Mouse (Mus musculus) cerebellum, adult 2 months (tissue): ENCODE data around the gene Hcst. TPM values are rescaled to one million over a fixed set of nuclear protein-coding genes. Genes with fewer than 3 reads are reported as not detected.

ENCODE experiments used
- DNase-seq, 2 experiments: peaks; one replicate each; pipeline ENCODE4 v3.0.0; 2021
- H3K27ac ChIP-seq: fragments of 200-500 bp; 2 replicates; pipeline ENCODE4 v1.5.1; 2012; ENCODE audit warnings: low read length, control low read depth, inconsistent platforms; ENCODE audit not compliant: insufficient read depth
- H3K27me3 ChIP-seq: fragments of 200-500 bp; 2 replicates; pipeline ENCODE4 v1.6.1; 2012; ENCODE audit warnings: inconsistent platforms, mild to moderate bottlenecking, low read length, moderate library complexity; ENCODE audit not compliant: control insufficient read depth, insufficient read depth
- H3K4me1 ChIP-seq: fragments of 200-500 bp; 2 replicates; pipeline ENCODE4 v1.6.1; 2011; ENCODE audit warnings: low read length; ENCODE audit not compliant: control insufficient read depth, insufficient read depth
- H3K4me3 ChIP-seq: fragments of 200-500 bp; replicated peaks from 2 replicates; pipeline ENCODE3; 2011; ENCODE audit warnings: mild to moderate bottlenecking, low read depth, low read length, control low read depth; ENCODE audit not compliant: insufficient read depth
- CTCF ChIP-seq: fragments of 200-500 bp; IDR thresholded peaks from 2 replicates; pipeline ENCODE4 v1.5.1; 2011; ENCODE audit warnings: low read depth, mild to moderate bottlenecking, control low read depth, low read length, moderate library complexity, borderline replicate concordance; ENCODE audit not compliant: insufficient read depth
- POLR2A ChIP-seq: fragments of 200-500 bp; IDR thresholded peaks from 2 replicates; pipeline ENCODE4 v1.6.1; 2011; ENCODE audit warnings: low read length, control low read depth, borderline replicate concordance; ENCODE audit not compliant: insufficient read depth
- WGBS: fragments of 180-500 bp; shearing (Covaris S2); methylation state at CpG from one replicate; pipeline ENCODE4 v1.1.7; 2018; 5-methylcytosine and 5-hydroxymethylcytosine counted together
- polyA plus RNA-seq: library from polyadenylated mRNA; depleted of rRNA; stranded (reverse); fragments of >200 nt; gene quantifications from 2 replicates; pipeline ENCODE4 v1.2.3, GENCODE M21; 2012

Gene Hcst
- polyA plus RNA-seq, 1 experiment = 0.34 TPM

DNA sequence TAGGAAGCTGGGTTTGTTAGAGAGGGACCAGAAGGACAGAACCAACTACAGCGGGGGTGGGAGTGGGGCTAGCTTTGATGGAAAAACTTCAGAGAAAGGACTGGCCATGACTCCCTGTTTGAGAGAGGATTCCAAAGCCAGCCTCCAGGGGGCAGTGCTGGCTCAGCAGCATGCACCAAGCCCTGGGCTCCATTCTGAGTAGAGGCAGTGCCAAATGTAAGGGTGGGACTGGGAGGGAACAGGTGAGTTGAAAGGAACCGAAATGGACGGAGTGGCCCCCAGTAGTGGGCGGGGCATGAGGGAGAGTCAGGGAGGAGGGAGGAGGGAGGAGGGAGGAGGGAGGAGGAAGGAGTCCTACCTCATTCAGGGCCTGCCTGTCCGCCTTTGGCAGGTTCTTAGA, 21.0 kb upstream of the Hcst start:
- no peak for TF ChIP-seq POLR2A
- peak; percentile 88 for TF ChIP-seq CTCF
- Histone ChIP-seq H3K27ac (no peak overlapping the region), H3K4me3 (no peak overlapping the region), H3K27me3 (no peaks in the 10 kb centered on the region), H3K4me1 (0 out of 2 replicates have a peak, but pooled peaks cover 3% of the 10 kb centered on the region)
- peak; percentile 57 to 68 for DNase-seq
- whole genome bisulfite sequencing = 21% methylated on average over 5 of the region's 5 CpGs

DNA sequence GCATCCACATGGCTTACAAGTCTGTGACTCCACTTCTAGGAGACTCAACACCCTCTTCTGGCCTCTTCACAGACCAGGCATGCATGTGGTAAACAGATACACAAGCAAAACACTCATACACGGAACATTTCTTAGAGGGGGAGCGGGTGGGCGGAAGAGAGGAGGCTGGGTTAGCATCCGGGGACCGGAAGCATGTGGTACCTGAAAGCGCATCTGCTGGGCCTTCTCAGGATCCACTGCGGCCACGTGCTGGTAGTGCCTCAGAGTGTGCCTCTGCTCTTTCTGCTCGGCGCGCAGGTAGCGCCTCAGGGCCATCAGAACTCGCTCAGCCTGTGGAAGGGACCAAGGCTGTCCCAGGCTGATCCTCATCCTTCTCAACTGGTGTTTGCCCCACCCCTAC, 20.1 kb upstream of the Hcst start:
- no peak for DNase-seq
- Histone ChIP-seq H3K27me3 (no peaks in the 10 kb centered on the region), H3K4me1 (0 out of 2 replicates have a peak, but pooled peaks cover 3% of the 10 kb centered on the region), H3K4me3 (no peak overlapping the region), H3K27ac (no peak overlapping the region)
- WGBS = 80% methylated on average over 13 of the region's 13 CpGs
- TF ChIP-seq POLR2A (no peak), CTCF (no peak)

DNA sequence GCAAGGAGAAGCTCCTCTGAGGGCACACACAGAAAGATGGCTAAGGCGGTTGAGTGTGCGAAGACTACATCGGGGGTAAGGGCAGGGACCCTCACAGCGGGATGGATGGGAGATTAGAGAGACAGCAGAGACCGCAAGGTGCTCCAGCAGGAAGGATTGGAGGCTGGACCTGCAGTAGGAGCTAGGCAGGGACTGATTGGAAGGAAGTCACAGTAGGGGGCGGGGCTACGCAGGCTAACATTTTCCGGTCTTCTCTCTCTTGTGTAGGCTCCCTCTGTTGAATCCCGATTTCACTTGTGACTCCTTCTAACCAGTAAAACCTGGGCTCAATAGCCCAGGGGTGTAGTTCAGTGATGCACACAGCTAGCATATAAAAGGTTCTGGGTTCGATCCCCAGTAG, 17.2 kb upstream of the Hcst start:
- peaks cover 3% of the 10 kb centered on the region; the same call in 1 of the 2 replicates for H3K4me1 ChIP-seq
- no peak for DNase-seq
- H3K27ac ChIP-seq = no peak overlapping the region
- WGBS = 52% methylated on average over 10 of the region's 10 CpGs
- no peak overlapping the region for H3K4me3 ChIP-seq
- no peaks in the 10 kb centered on the region for H3K27me3 ChIP-seq
- TF ChIP-seq POLR2A (no peak), CTCF (no peak)

DNA sequence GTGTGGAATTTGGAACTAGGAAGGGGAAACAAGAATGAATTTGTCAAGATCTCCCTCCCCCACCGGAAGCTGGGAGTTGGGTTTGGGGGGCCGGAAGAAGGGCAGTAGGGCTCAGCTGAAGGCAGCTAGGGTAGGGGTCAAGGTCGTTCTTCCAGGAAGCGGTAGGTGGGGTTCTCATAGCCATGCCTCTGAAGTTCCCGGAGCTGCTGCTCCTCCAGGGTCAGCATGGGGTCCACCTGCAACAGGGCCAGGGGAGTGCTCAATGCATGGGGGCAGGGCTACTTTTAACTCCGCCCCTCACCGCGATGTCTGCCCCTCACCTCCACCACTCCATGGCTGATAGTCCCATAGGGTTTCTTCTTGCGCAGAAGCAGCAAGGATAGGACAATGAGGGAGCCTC, 15.5 kb upstream of the Hcst start:
- peaks cover 6% of the 10 kb centered on the region; the same call in 1 of the 2 replicates for H3K4me1 ChIP-seq

DNA sequence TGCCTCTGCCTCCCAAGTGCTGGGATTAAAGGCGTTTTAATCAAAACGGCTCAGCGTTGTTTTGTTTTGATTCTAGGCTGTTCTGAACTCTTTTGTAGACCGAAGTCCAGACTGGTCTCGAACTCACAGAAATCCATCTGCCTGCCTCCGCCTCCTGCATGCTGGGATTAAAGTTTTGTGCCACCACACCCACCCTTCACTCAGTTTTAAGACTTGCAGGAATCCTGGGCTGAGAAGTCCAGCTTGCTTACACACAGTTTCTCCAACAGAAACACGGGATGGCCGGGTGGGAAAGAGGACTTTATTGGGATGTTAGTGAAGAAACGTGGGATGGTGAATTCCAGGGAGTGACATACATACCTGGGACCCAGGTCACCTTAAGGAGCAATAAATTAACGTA, 15.0 kb upstream of the Hcst start:
- H3K4me1 ChIP-seq = peaks cover 6% of the 10 kb centered on the region; the same call in 1 of the 2 replicates
- no peak overlapping the region for H3K27ac ChIP-seq
- no peak overlapping the region for H3K4me3 ChIP-seq
- TF ChIP-seq POLR2A (no peak), CTCF (no peak)
- 75% methylated on average over 10 of the region's 10 CpGs for WGBS
- peak in 1 of 2 experiments; percentile 7 for DNase-seq
- no peaks in the 10 kb centered on the region for H3K27me3 ChIP-seq

More for the DNA sequence above, 15.5 kb upstream of the Hcst start:
- TF ChIP-seq CTCF = no peak
- TF ChIP-seq POLR2A = no peak
- no peak for DNase-seq
- Histone ChIP-seq H3K27ac (no peak overlapping the region), H3K27me3 (no peaks in the 10 kb centered on the region), H3K4me3 (no peak overlapping the region)
- 61% methylated on average over 9 of the region's 9 CpGs for WGBS

DNA sequence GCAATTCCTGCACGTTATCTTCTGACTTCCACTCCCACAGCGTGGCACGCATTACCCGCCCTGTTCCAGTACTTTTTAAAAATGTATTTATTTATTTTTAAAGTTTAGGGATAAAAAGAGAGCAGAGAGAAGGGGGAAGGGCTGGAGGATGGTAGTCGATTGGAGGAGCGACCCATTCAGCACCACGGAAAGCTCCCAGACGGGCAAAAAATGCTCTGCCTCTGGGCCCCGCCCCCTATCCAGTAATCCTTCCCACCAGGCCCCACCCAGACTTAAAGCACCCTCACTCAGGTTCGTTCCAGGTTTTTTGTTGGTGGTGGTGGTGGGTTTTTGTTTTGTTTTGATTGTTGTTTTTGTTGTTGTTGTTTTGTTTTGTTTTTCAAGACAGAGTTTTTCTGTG, 14.6 kb upstream of the Hcst start:
- Histone ChIP-seq H3K27ac (no peak overlapping the region), H3K27me3 (no peaks in the 10 kb centered on the region), H3K4me3 (no peak overlapping the region), H3K4me1 (peaks cover 6% of the 10 kb centered on the region; the same call in 1 of the 2 replicates)
- TF ChIP-seq CTCF (no peak), POLR2A (no peak)
- DNase-seq = no peak
- WGBS = 26% methylated on average over 10 of the region's 10 CpGs

DNA sequence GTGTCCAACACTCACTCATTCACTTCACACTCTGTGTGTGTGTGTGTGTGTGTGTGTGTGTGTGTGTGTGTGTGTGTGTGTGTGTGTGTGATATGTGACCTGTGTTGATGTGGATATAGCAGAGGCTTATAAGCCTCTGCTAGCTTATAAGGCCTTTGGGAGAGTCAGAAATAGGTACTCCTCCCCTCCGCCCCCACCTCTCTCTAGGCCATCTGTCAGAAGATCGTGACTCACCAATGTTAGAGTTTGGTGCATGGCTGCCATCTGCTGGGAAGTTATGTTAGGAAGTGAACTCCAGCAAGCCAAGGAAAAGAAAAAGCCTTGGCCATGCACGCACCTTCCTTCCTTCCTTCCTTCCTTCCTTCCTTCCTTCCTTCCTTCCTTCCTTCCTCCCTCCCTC, 12.1 kb upstream of the Hcst start:
- Histone ChIP-seq H3K4me1 (peaks cover 6% of the 10 kb centered on the region; the same call in 1 of the 2 replicates), H3K27ac (peak overlapping the region; percentile 98), H3K4me3 (no peak overlapping the region), H3K27me3 (no peaks in the 10 kb centered on the region)
- 0% methylated on average over 3 of the region's 3 CpGs for WGBS
- peak; percentile 90 to 95 for DNase-seq
- TF ChIP-seq CTCF = peak; percentile 80
- peak; percentile 21; the same call in 1 of the 2 replicates for TF ChIP-seq POLR2A

DNA sequence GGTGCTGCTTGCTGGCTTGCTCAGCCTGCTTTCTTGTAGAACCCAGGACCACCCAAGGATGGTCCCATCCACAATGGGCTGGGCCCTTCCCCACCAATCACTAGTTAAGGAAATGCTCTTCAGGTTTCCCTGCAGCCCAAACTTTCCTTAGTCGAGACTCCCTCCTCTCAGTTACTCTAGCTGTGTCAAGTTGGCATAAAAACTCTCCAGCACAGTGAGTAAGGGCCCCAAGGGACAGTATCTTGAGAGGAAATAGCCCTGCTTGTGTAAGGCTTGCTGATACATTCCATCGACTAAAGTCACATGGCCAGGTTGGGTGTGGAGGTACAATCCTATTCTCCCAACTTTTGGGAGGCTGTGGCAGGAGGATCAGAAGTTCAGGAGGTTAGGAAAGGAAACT, 10.5 kb upstream of the Hcst start:
- WGBS = 58% methylated on average over 2 of the region's 2 CpGs
- no peak overlapping the region for H3K4me3 ChIP-seq
- no peaks in the 10 kb centered on the region for H3K27me3 ChIP-seq
- TF ChIP-seq POLR2A = no peak
- TF ChIP-seq CTCF = no peak
- no peak overlapping the region for H3K27ac ChIP-seq
- H3K4me1 ChIP-seq = peaks cover 6% of the 10 kb centered on the region; the same call in 1 of the 2 replicates
- DNase-seq = no peak

DNA sequence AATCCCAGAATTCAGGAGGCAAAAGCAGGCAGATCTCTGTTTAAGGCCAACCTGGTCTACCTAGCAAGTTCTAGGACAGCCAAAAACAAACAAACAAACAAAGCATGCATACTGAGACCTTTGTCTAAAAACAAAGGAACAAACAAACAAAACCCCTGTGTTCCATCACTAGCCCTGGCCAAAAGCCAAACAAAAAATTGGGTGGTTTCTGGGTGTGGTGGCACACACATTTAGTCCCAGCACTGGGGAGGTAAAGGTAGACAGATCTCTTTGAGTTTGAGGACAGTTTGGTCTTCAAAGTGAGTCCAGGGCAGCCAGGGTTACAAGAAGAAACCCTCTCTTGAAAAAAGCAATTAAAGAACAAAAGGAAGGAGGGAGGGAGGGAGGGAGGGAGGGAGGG, 9.7 kb upstream of the Hcst start:
- no peak for TF ChIP-seq POLR2A
- TF ChIP-seq CTCF = no peak
- Histone ChIP-seq H3K27ac (no peak overlapping the region), H3K4me1 (peaks cover 6% of the 10 kb centered on the region; the same call in 1 of the 2 replicates), H3K27me3 (no peaks in the 10 kb centered on the region), H3K4me3 (no peak overlapping the region)
- DNase-seq = no peak
